Mouse (Mus musculus): ENCODE results near the gene Dip2a. TPM values are rescaled to one million over a fixed set of nuclear protein-coding genes. Genes with fewer than 3 reads are reported as not detected.

The Dip2a gene
- total and polyA plus RNA-seq, 3 experiments, result 1.5 to 4.3 (median 2.8) TPM

DNA sequence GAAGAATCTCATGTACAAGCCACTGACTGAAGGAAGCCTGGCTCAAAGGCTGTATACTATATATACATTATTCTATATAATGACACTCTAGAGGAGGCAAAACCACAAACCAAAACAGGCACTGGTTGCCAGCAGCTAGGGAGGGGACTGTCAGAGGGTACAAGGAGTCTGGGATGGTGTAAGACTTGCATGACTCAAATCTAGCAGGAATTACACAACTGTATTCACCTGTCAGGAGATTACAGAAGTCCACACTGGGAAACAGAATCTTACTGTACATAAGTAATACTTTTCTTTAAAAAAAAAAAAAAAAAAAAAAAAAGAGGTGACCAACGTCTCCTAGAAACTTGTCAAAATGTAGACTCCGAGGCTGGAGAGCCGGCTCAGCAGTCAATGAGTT lies 16.5 kb downstream of the Dip2a start:
- Histone ChIP-seq H3K4me3 (ENCODE audit: low read depth, low read length) (no peak overlapping the region), H3K27me3 (ENCODE audit: insufficient read depth, low read length) (peaks cover 3% of the 10 kb centered on the region; the same call in 1 of the 2 replicates), H3K4me1 (ENCODE audit: insufficient read depth, low read depth, low read length) (no peaks in the 10 kb centered on the region), H3K36me3 (replicated peaks) (no peaks in the 10 kb centered on the region), H3K9me3 (replicated peaks) (no peaks in the 10 kb centered on the region)
- DNase-seq (ENCODE audit: low spot score), result no peak
- no peak for TF ChIP-seq CTCF (IDR thresholded peaks at IDR 0.05; ENCODE audit: low read depth, low read length)
- TF ChIP-seq GATA2 (IDR thresholded peaks at IDR 0.05; ENCODE audit: borderline replicate concordance, low read depth, low read length), result no peak
- no peak for TF ChIP-seq GATA1 (IDR thresholded peaks at IDR 0.05; ENCODE audit: borderline replicate concordance, low read length)
- TF ChIP-seq POLR2AphosphoS5 (IDR thresholded peaks at IDR 0.05; ENCODE audit: insufficient replicate concordance, low read depth, low read length), result no peak
- TF ChIP-seq TAL1 (conservative IDR thresholded peaks at IDR 0.05; ENCODE audit: low read depth, low read length), result no peak
- ATAC-seq (ENCODE audit: extremely low read depth, insufficient number of reproducible peaks, low FRiP score, poor library complexity, severe bottlenecking), result no peak

DNA sequence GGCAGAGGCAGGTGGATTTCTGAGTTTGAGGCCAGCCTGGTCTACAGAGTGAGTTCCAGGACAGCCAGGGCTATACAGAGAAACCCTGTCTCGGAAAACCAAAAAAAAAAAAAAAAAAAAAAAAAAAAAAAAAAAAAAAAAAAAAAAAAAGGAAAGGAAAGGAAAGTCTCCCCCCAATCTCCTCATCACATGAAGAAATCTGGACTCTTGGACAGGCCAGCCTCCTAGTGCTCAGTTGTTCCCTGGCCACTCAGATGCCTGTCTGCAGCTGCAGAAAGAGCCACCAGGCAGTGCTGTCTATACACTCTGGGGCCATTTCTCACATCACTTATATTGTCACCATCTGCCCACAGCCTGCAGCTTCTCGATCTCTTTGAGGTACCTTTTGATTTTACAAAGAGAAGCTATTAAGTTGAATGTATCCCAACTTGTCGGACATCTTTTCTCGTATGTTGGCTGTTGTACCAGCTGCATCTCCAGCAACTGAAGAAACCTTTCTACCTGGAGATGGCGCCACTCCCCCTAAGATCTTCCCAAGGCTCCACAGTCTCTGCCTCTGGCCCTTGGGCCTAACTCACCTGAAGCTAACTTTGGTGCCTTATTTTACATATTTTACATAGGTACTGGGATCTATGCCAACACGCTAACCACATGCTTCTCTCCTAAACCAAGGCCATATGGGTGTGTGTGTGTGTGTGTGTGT lies 18.6 kb downstream of the Dip2a start:
- TF ChIP-seq GATA1 (IDR thresholded peaks at IDR 0.05; ENCODE audit: borderline replicate concordance, low read length) (no peak), TAL1 (conservative IDR thresholded peaks at IDR 0.05; ENCODE audit: low read depth, low read length) (no peak), GATA2 (IDR thresholded peaks at IDR 0.05; ENCODE audit: borderline replicate concordance, low read depth, low read length) (no peak), POLR2AphosphoS5 (IDR thresholded peaks at IDR 0.05; ENCODE audit: insufficient replicate concordance, low read depth, low read length) (no peak), CTCF (IDR thresholded peaks at IDR 0.05; ENCODE audit: low read depth, low read length) (no peak)
- ATAC-seq (ENCODE audit: extremely low read depth, insufficient number of reproducible peaks, low FRiP score, poor library complexity, severe bottlenecking), result no peak
- DNase-seq (ENCODE audit: low spot score), result no peak
- H3K4me1 ChIP-seq (ENCODE audit: insufficient read depth, low read depth, low read length), result no peaks in the 10 kb centered on the region
- H3K27me3 ChIP-seq (ENCODE audit: insufficient read depth, low read length), result peaks cover 3% of the 10 kb centered on the region; the same call in 1 of the 2 replicates
- no peaks in the 10 kb centered on the region for H3K36me3 ChIP-seq (replicated peaks)
- no peaks in the 10 kb centered on the region for H3K9me3 ChIP-seq (replicated peaks)
- H3K4me3 ChIP-seq (ENCODE audit: low read depth, low read length), result no peak overlapping the region

DNA sequence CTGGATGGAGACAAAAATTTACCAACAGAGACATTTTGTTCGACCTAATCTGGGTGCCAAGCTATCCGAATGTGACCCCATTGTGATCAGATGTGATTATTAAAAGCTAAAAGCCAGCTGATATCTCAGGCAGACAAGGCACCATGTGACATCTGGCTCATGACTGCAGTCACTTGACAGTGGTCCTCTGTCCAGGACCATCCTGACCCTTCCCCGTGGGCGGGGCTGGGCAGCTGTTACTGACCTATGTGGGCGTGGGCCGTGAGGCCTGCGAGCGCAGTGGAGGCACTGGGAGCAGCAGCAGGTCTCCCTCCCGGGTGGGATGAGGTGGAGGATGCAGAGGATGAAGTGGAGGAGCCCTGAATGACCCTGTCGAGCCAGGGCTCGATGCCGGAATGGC lies 27.5 kb downstream of the Dip2a start:
- Histone ChIP-seq H3K36me3 (replicated peaks) (no peaks in the 10 kb centered on the region), H3K27me3 (ENCODE audit: insufficient read depth, low read length) (no peaks in the 10 kb centered on the region; the same call in 1 of the 2 replicates), H3K9me3 (replicated peaks) (no peaks in the 10 kb centered on the region), H3K4me1 (ENCODE audit: insufficient read depth, low read depth, low read length) (no peaks in the 10 kb centered on the region), H3K4me3 (ENCODE audit: low read depth, low read length) (no peak overlapping the region)
- ATAC-seq (ENCODE audit: extremely low read depth, insufficient number of reproducible peaks, low FRiP score, poor library complexity, severe bottlenecking), result no peak
- no peak for DNase-seq (ENCODE audit: low spot score)
- no peak for TF ChIP-seq GATA1 (IDR thresholded peaks at IDR 0.05; ENCODE audit: borderline replicate concordance, low read length)
- no peak for TF ChIP-seq POLR2AphosphoS5 (IDR thresholded peaks at IDR 0.05; ENCODE audit: insufficient replicate concordance, low read depth, low read length)
- TF ChIP-seq GATA2 (IDR thresholded peaks at IDR 0.05; ENCODE audit: borderline replicate concordance, low read depth, low read length), result no peak
- no peak for TF ChIP-seq CTCF (IDR thresholded peaks at IDR 0.05; ENCODE audit: low read depth, low read length)
- TF ChIP-seq TAL1 (conservative IDR thresholded peaks at IDR 0.05; ENCODE audit: low read depth, low read length), result no peak

DNA sequence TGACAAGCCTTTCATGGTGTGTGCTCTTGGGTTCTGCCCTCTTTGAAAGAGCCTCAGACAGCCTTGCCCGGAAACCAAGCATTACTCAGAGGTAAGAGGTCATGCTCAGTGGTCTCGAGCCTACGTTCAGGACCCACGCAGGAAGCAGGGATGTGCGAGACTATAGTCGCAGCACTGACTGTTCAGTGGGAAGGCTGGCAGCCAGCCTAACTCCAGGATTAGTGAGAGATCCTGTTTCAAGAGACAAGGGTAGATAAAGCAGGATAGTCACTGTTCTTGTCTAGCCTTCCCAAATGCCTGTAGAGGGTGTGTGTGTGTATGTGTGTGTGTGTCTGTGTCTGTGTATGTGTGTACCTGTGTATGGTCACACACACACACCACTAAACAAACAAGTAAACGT lies 28.9 kb downstream of the Dip2a start:
- Histone ChIP-seq H3K4me1 (ENCODE audit: insufficient read depth, low read depth, low read length) (no peaks in the 10 kb centered on the region), H3K27me3 (ENCODE audit: insufficient read depth, low read length) (no peaks in the 10 kb centered on the region; the same call in 1 of the 2 replicates), H3K9me3 (replicated peaks) (no peaks in the 10 kb centered on the region; the same call in 1 of the 2 replicates), H3K4me3 (ENCODE audit: low read depth, low read length) (no peak overlapping the region), H3K36me3 (replicated peaks) (no peaks in the 10 kb centered on the region)
- ATAC-seq (ENCODE audit: extremely low read depth, insufficient number of reproducible peaks, low FRiP score, poor library complexity, severe bottlenecking) (no peak), DNase-seq (ENCODE audit: low spot score) (no peak)
- no peak for TF ChIP-seq POLR2AphosphoS5 (IDR thresholded peaks at IDR 0.05; ENCODE audit: insufficient replicate concordance, low read depth, low read length)
- TF ChIP-seq CTCF (IDR thresholded peaks at IDR 0.05; ENCODE audit: low read depth, low read length), result no peak

DNA sequence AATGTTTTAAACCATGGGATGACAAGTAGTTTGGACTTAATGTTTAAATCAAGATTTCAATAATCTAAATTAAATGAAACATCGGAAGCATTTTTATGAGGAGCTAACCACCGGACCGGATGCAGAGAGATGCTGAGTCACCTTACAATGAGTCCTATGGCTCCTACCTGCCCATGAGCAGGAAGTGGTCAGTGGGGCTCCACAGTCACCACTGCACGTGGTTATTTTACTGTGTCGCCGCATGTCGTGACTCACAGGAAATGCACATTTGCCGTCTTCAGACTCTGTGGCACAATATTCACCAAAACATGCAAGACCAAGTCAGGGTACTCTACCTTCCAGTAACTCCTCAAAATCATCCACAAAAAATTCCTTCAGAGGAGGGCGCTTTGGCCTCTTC lies 38.4 kb downstream of the Dip2a start:
- TF ChIP-seq TAL1 (conservative IDR thresholded peaks at IDR 0.05; ENCODE audit: low read depth, low read length), result no peak
- TF ChIP-seq GATA2 (IDR thresholded peaks at IDR 0.05; ENCODE audit: borderline replicate concordance, low read depth, low read length), result no peak
- no peak for TF ChIP-seq POLR2AphosphoS5 (IDR thresholded peaks at IDR 0.05; ENCODE audit: insufficient replicate concordance, low read depth, low read length)
- TF ChIP-seq GATA1 (IDR thresholded peaks at IDR 0.05; ENCODE audit: borderline replicate concordance, low read length), result no peak
- no peak for TF ChIP-seq CTCF (IDR thresholded peaks at IDR 0.05; ENCODE audit: low read depth, low read length)
- Histone ChIP-seq H3K27me3 (ENCODE audit: insufficient read depth, low read length) (no peaks in the 10 kb centered on the region), H3K36me3 (replicated peaks) (no peaks in the 10 kb centered on the region), H3K4me1 (ENCODE audit: insufficient read depth, low read depth, low read length) (peaks cover 4% of the 10 kb centered on the region; the same call in 1 of the 2 replicates), H3K9me3 (replicated peaks) (no peaks in the 10 kb centered on the region), H3K4me3 (ENCODE audit: low read depth, low read length) (no peak overlapping the region)
- DNase-seq (ENCODE audit: low spot score), result no peak
- no peak for ATAC-seq (ENCODE audit: extremely low read depth, insufficient number of reproducible peaks, low FRiP score, poor library complexity, severe bottlenecking)

DNA sequence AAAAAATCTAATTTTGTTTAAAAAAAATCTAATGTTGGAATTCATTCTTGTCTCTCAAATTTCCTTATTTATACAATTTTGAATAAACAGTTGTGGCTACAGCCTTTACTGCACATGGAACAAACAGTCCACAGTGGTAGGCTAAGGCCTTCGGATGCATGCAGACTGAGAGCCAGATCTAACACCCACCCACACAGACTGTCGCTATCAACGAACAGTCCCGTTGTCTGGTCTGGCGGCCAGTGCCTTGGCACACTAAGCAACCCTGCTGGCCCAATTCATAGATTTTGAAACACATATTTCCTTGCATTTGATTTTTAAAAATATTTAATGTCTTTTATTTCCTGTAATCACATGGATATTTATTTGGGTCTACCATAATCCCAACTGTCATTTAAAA lies 45.0 kb downstream of the Dip2a start:
- TF ChIP-seq CTCF (IDR thresholded peaks at IDR 0.05; ENCODE audit: low read depth, low read length) (no peak), GATA2 (IDR thresholded peaks at IDR 0.05; ENCODE audit: borderline replicate concordance, low read depth, low read length) (no peak), TAL1 (conservative IDR thresholded peaks at IDR 0.05; ENCODE audit: low read depth, low read length) (no peak), GATA1 (IDR thresholded peaks at IDR 0.05; ENCODE audit: borderline replicate concordance, low read length) (no peak), POLR2AphosphoS5 (IDR thresholded peaks at IDR 0.05; ENCODE audit: insufficient replicate concordance, low read depth, low read length) (no peak)
- H3K36me3 ChIP-seq (replicated peaks), result no peaks in the 10 kb centered on the region

More for the DNA sequence above, 45.0 kb downstream of the Dip2a start:
- ATAC-seq (ENCODE audit: extremely low read depth, insufficient number of reproducible peaks, low FRiP score, poor library complexity, severe bottlenecking) (no peak), DNase-seq (ENCODE audit: low spot score) (no peak)
- Histone ChIP-seq H3K4me1 (ENCODE audit: insufficient read depth, low read depth, low read length) (no peaks in the 10 kb centered on the region; the same call in 1 of the 2 replicates), H3K9me3 (replicated peaks) (no peaks in the 10 kb centered on the region), H3K4me3 (ENCODE audit: low read depth, low read length) (no peak overlapping the region), H3K27me3 (ENCODE audit: insufficient read depth, low read length) (no peaks in the 10 kb centered on the region; the same call in 1 of the 2 replicates)
